Mouse (Mus musculus) bone marrow, adult 2 months (tissue): Measurements from ENCODE around the gene Gimap9.

ENCODE experiments used
- CTCF ChIP-seq: fragments of 200-500 bp; IDR thresholded peaks from 2 replicates; pipeline ENCODE4 v1.5.1; 2011; ENCODE audit warnings: low read length, control low read depth; ENCODE audit not compliant: control insufficient read depth, insufficient read depth
- POLR2A ChIP-seq: fragments of 200-500 bp; IDR thresholded peaks from 2 replicates; pipeline ENCODE4 v1.6.1; 2011; ENCODE audit warnings: low read depth, mild to moderate bottlenecking, control low read depth, low read length, borderline replicate concordance; ENCODE audit not compliant: control insufficient read depth

- no peak for TF ChIP-seq CTCF
- TF ChIP-seq POLR2A: no peak
Observed at GRCm38 (mm10) chr6:48697555-48697930, 21.6 kb downstream of the Gimap9 start.
